Mouse (Mus musculus): ENCODE results near the gene Chst11. TPM values are rescaled to one million over a fixed set of nuclear protein-coding genes. Genes with fewer than 3 reads are reported as not detected.
A peak's percentile ranks its signal among the peaks of the same experiment; 100 is the strongest.

The Chst11 gene
- polyA plus RNA-seq, 1 experiment from 2014 or later: 2.0 TPM

GRCm38 (mm10) chr10:82991756-82992519, 6.6 kb downstream of the Chst11 start:
- 28% methylated on average over 10 of the region's 10 CpGs for WGBS
- peak overlapping the region; percentile 50 for H3K27ac ChIP-seq
- no peaks in the 10 kb centered on the region for H3K9me3 ChIP-seq (replicated peaks)
- no peak overlapping the region for H3K9ac ChIP-seq
- peak overlapping the region; percentile 31; the same call in 1 of the 2 replicates for H3K4me2 ChIP-seq
- H3K36me3 ChIP-seq: no peaks in the 10 kb centered on the region
- ATAC-seq (replicated peaks; ENCODE audit: insufficient number of reproducible peaks, insufficient read depth, low FRiP score, low read depth): no peak; the same call in 1 of the 2 replicates
- no peaks in the 10 kb centered on the region for H3K27me3 ChIP-seq
- H3K4me3 ChIP-seq: no peak overlapping the region
- peaks cover 52% of the 10 kb centered on the region for H3K4me1 ChIP-seq (replicated peaks)

- Histone ChIP-seq H3K4me1 (replicated peaks) (peaks cover 42% of the 10 kb centered on the region), H3K27ac (no peak overlapping the region), H3K9ac (no peak overlapping the region), H3K9me3 (replicated peaks) (no peaks in the 10 kb centered on the region), H3K36me3 (no peaks in the 10 kb centered on the region), H3K27me3 (no peaks in the 10 kb centered on the region), H3K4me2 (no peak overlapping the region), H3K4me3 (no peak overlapping the region)
- no peak for ATAC-seq (replicated peaks; ENCODE audit: insufficient number of reproducible peaks, insufficient read depth, low FRiP score, low read depth)
- 81% methylated on average over 7 of the region's 7 CpGs for WGBS
Observed at GRCm38 (mm10) chr10:82994284-82994683, 9.0 kb downstream of the Chst11 start.

GRCm38 (mm10) chr10:82997460-82997859, 12.2 kb downstream of the Chst11 start:
- Histone ChIP-seq H3K36me3 (no peaks in the 10 kb centered on the region), H3K4me2 (no peak overlapping the region), H3K4me3 (no peak overlapping the region), H3K9ac (no peak overlapping the region), H3K9me3 (replicated peaks) (no peaks in the 10 kb centered on the region), H3K4me1 (replicated peaks) (peaks cover 32% of the 10 kb centered on the region), H3K27me3 (no peaks in the 10 kb centered on the region), H3K27ac (no peak overlapping the region)
- 89% methylated on average over 6 of the region's 6 CpGs for WGBS
- ATAC-seq (replicated peaks; ENCODE audit: insufficient number of reproducible peaks, insufficient read depth, low FRiP score, low read depth): no peak

GRCm38 (mm10) chr10:83000169-83000568, 14.9 kb downstream of the Chst11 start:
- H3K27ac ChIP-seq: no peak overlapping the region
- no peaks in the 10 kb centered on the region for H3K36me3 ChIP-seq
- ATAC-seq (replicated peaks; ENCODE audit: insufficient number of reproducible peaks, insufficient read depth, low FRiP score, low read depth): no peak
- H3K9ac ChIP-seq: no peak overlapping the region
- H3K4me3 ChIP-seq: no peak overlapping the region
- no peak overlapping the region for H3K4me2 ChIP-seq
- peaks cover 42% of the 10 kb centered on the region for H3K4me1 ChIP-seq (replicated peaks)
- WGBS: 69% methylated on average over 5 of the region's 5 CpGs
- no peaks in the 10 kb centered on the region for H3K27me3 ChIP-seq
- H3K9me3 ChIP-seq (replicated peaks): no peaks in the 10 kb centered on the region

GRCm38 (mm10) chr10:83000721-83001120, 15.4 kb downstream of the Chst11 start:
- Histone ChIP-seq H3K4me2 (no peak overlapping the region), H3K9ac (no peak overlapping the region), H3K9me3 (replicated peaks) (no peaks in the 10 kb centered on the region), H3K27ac (no peak overlapping the region), H3K36me3 (no peaks in the 10 kb centered on the region), H3K4me3 (no peak overlapping the region), H3K27me3 (no peaks in the 10 kb centered on the region), H3K4me1 (replicated peaks) (peaks cover 47% of the 10 kb centered on the region)
- ATAC-seq (replicated peaks; ENCODE audit: insufficient number of reproducible peaks, insufficient read depth, low FRiP score, low read depth): no peak
- WGBS: 90% methylated on average over 2 of the region's 2 CpGs

- no peak for ATAC-seq (replicated peaks; ENCODE audit: insufficient number of reproducible peaks, insufficient read depth, low FRiP score, low read depth)
- Histone ChIP-seq H3K9me3 (replicated peaks) (no peaks in the 10 kb centered on the region; the same call in 1 of the 2 replicates), H3K9ac (no peak overlapping the region), H3K36me3 (no peaks in the 10 kb centered on the region), H3K4me1 (replicated peaks) (peaks cover 53% of the 10 kb centered on the region), H3K27ac (0 out of 2 replicates have a peak overlapping the region, but pooled peaks have one; percentile 22), H3K27me3 (no peaks in the 10 kb centered on the region), H3K4me2 (peak overlapping the region; percentile 21; the same call in 1 of the 2 replicates), H3K4me3 (no peak overlapping the region)
- WGBS: 49% methylated on average over 7 of the region's 7 CpGs
Observed at GRCm38 (mm10) chr10:83003899-83004298, 18.6 kb downstream of the Chst11 start.

GRCm38 (mm10) chr10:83004389-83004788, 19.1 kb downstream of the Chst11 start:
- ATAC-seq (replicated peaks; ENCODE audit: insufficient number of reproducible peaks, insufficient read depth, low FRiP score, low read depth): peak; percentile 30; the same call in 1 of the 2 replicates
- Histone ChIP-seq H3K27me3 (no peaks in the 10 kb centered on the region), H3K36me3 (no peaks in the 10 kb centered on the region), H3K4me2 (peak overlapping the region; percentile 21; the same call in 1 of the 2 replicates), H3K27ac (0 out of 2 replicates have a peak overlapping the region, but pooled peaks have one; percentile 32), H3K9me3 (replicated peaks) (no peaks in the 10 kb centered on the region; the same call in 1 of the 2 replicates), H3K9ac (no peak overlapping the region), H3K4me3 (no peak overlapping the region), H3K4me1 (replicated peaks) (peaks cover 57% of the 10 kb centered on the region)
- WGBS: 13% methylated on average over 9 of the region's 9 CpGs

GRCm38 (mm10) chr10:83005003-83005402, 19.7 kb downstream of the Chst11 start:
- Histone ChIP-seq H3K27ac (peak overlapping the region; percentile 32; the same call in 1 of the 2 replicates), H3K36me3 (no peaks in the 10 kb centered on the region), H3K4me1 (replicated peaks) (peaks cover 53% of the 10 kb centered on the region), H3K9ac (no peak overlapping the region), H3K4me3 (no peak overlapping the region), H3K4me2 (peak overlapping the region; percentile 12), H3K27me3 (no peaks in the 10 kb centered on the region), H3K9me3 (replicated peaks) (no peaks in the 10 kb centered on the region; the same call in 1 of the 2 replicates)
- 53% methylated on average over 4 of the region's 4 CpGs for WGBS
- ATAC-seq (replicated peaks; ENCODE audit: insufficient number of reproducible peaks, insufficient read depth, low FRiP score, low read depth): no peak; the same call in 1 of the 2 replicates

GRCm38 (mm10) chr10:83006258-83006657, 21.0 kb downstream of the Chst11 start:
- no peak overlapping the region for H3K9ac ChIP-seq
- WGBS: 85% methylated on average over 8 of the region's 8 CpGs
- no peak for ATAC-seq (replicated peaks; ENCODE audit: insufficient number of reproducible peaks, insufficient read depth, low FRiP score, low read depth)
- H3K27me3 ChIP-seq: no peaks in the 10 kb centered on the region
- no peak overlapping the region for H3K4me3 ChIP-seq
- no peaks in the 10 kb centered on the region; the same call in 1 of the 2 replicates for H3K9me3 ChIP-seq (replicated peaks)
- no peak overlapping the region for H3K27ac ChIP-seq
- H3K4me1 ChIP-seq (replicated peaks): peaks cover 47% of the 10 kb centered on the region
- no peak overlapping the region for H3K4me2 ChIP-seq
- no peaks in the 10 kb centered on the region for H3K36me3 ChIP-seq

GRCm38 (mm10) chr10:83013984-83014383, 28.7 kb downstream of the Chst11 start:
- Histone ChIP-seq H3K36me3 (no peaks in the 10 kb centered on the region), H3K4me2 (no peak overlapping the region), H3K4me1 (replicated peaks) (peaks cover 35% of the 10 kb centered on the region), H3K9me3 (replicated peaks) (no peaks in the 10 kb centered on the region), H3K4me3 (no peak overlapping the region), H3K9ac (no peak overlapping the region), H3K27me3 (no peaks in the 10 kb centered on the region), H3K27ac (no peak overlapping the region)
- WGBS: 41% methylated on average over 4 of the region's 4 CpGs
- no peak for ATAC-seq (replicated peaks; ENCODE audit: insufficient number of reproducible peaks, insufficient read depth, low FRiP score, low read depth)

GRCm38 (mm10) chr10:83015919-83016318, 30.6 kb downstream of the Chst11 start:
- Histone ChIP-seq H3K4me2 (no peak overlapping the region), H3K4me1 (replicated peaks) (peaks cover 41% of the 10 kb centered on the region), H3K36me3 (no peaks in the 10 kb centered on the region), H3K27me3 (no peaks in the 10 kb centered on the region), H3K9me3 (replicated peaks) (no peaks in the 10 kb centered on the region), H3K27ac (no peak overlapping the region), H3K9ac (no peak overlapping the region), H3K4me3 (no peak overlapping the region)
- ATAC-seq (replicated peaks; ENCODE audit: insufficient number of reproducible peaks, insufficient read depth, low FRiP score, low read depth): no peak
- WGBS: 80% methylated on average over 3 of the region's 3 CpGs

- Histone ChIP-seq H3K4me3 (no peak overlapping the region), H3K4me2 (peak overlapping the region; percentile 30), H3K9ac (no peak overlapping the region), H3K27ac (no peak overlapping the region), H3K36me3 (no peaks in the 10 kb centered on the region), H3K27me3 (no peaks in the 10 kb centered on the region), H3K4me1 (replicated peaks) (peaks cover 43% of the 10 kb centered on the region), H3K9me3 (replicated peaks) (no peaks in the 10 kb centered on the region)
- ATAC-seq (replicated peaks; ENCODE audit: insufficient number of reproducible peaks, insufficient read depth, low FRiP score, low read depth): no peak
- 42% methylated on average over 13 of the region's 13 CpGs for WGBS
Observed at GRCm38 (mm10) chr10:83016779-83017178, 31.5 kb downstream of the Chst11 start.
